Mouse (Mus musculus) megakaryocyte, adult 5-6 weeks (primary cell): ENCODE measurements around the gene Repin1. TPM values are rescaled to one million over a fixed set of nuclear protein-coding genes. Genes with fewer than 3 reads are reported as not detected.

ENCODE experiments used
- total RNA-seq, 2 experiments: library from RNA; stranded (forward) in 1 of 2; stranded (reverse) in 1 of 2; fragments of 153-499, 151-499 nt in 1 of 2; fragments of 221-1000, 200-1000 nt in 1 of 2; gene quantifications; 2 replicates each; pipeline versions ENCODE4 v1.2.3 to v1.2.4; 2015 to 2017

Gene Repin1
- total RNA-seq, 2 experiments from 2014 or later = 1.8 to 4.0 TPM

Other genes starting within 250 kb of the Repin1 start
- 0.67 and 1.1 TPM in 2 replicates for gene Krba1, start 198.3 kb upstream of the Repin1 start, total RNA-seq (2015)
- 1.2 and 1.9 TPM in 2 replicates for gene Krba1, start 198.3 kb upstream of the Repin1 start, total RNA-seq (2017)
- 23.7 and 28.7 TPM in 2 replicates for gene Zfp467, start 148.1 kb upstream of the Repin1 start, total RNA-seq (2015)
- gene Zfp467, start 148.1 kb upstream of the Repin1 start, total RNA-seq (2017) = 7.4 and 9.0 TPM in 2 replicates
- gene Sspo, start 145.7 kb upstream of the Repin1 start, total RNA-seq (2015) = 0.02 TPM in 1 of 2 replicates, not detected in the other
- not detected in 2 replicates for gene Sspo, start 145.7 kb upstream of the Repin1 start, total RNA-seq (2017)
- gene Atp6v0e2, start 56.3 kb upstream of the Repin1 start, total RNA-seq (2015) = not detected in 2 replicates
- 0.48 TPM in 1 of 2 replicates, not detected in the other for gene Atp6v0e2, start 56.3 kb upstream of the Repin1 start, total RNA-seq (2017)
- 13.4 and 14.3 TPM in 2 replicates for gene Lrrc61, start 39.1 kb upstream of the Repin1 start, total RNA-seq (2015)
- 9.7 and 11.3 TPM in 2 replicates for gene Lrrc61, start 39.1 kb upstream of the Repin1 start, total RNA-seq (2017)
- gene Rarres2, start 21.1 kb upstream of the Repin1 start, total RNA-seq (2015) = 0.74 TPM in 1 of 2 replicates, not detected in the other
- gene Rarres2, start 21.1 kb upstream of the Repin1 start, total RNA-seq (2017) = 0.15 and 0.94 TPM in 2 replicates
- gene Gm45021, start 4.3 kb upstream of the Repin1 start, total RNA-seq (2015) = not detected in 2 replicates
- not detected in 2 replicates for gene Gm45021, start 4.3 kb upstream of the Repin1 start, total RNA-seq (2017)
- gene Gm44965, start 58 bp downstream of the Repin1 start, total RNA-seq (2015) = not detected in 2 replicates
- not detected in 2 replicates for gene Gm44965, start 58 bp downstream of the Repin1 start, total RNA-seq (2017)
- gene Zfp775, start 8.2 kb downstream of the Repin1 start, total RNA-seq (2015) = 0.45 and 0.82 TPM in 2 replicates
- gene Zfp775, start 8.2 kb downstream of the Repin1 start, total RNA-seq (2017) = 1.8 and 6.3 TPM in 2 replicates
- gene AI854703, start 32.9 kb downstream of the Repin1 start, total RNA-seq (2015) = not detected in 2 replicates
- not detected in 2 replicates for gene AI854703, start 32.9 kb downstream of the Repin1 start, total RNA-seq (2017)
- gene Gimap8, start 53.4 kb downstream of the Repin1 start, total RNA-seq (2015) = 2.8 and 2.9 TPM in 2 replicates
- 4.9 and 8.0 TPM in 2 replicates for gene Gimap8, start 53.4 kb downstream of the Repin1 start, total RNA-seq (2017)
- gene Gimap9, start 82.2 kb downstream of the Repin1 start, total RNA-seq (2015) = 5.0 and 11.2 TPM in 2 replicates
- gene Gimap9, start 82.2 kb downstream of the Repin1 start, total RNA-seq (2017) = 8.9 and 10.4 TPM in 2 replicates
- gene Gimap4, start 90.7 kb downstream of the Repin1 start, total RNA-seq (2015) = 24.2 and 24.8 TPM in 2 replicates
- 46.0 and 76.0 TPM in 2 replicates for gene Gimap4, start 90.7 kb downstream of the Repin1 start, total RNA-seq (2017)
- gene Gimap6, start 114.3 kb downstream of the Repin1 start, total RNA-seq (2015) = 6.2 and 10.6 TPM in 2 replicates
- 15.7 and 23.1 TPM in 2 replicates for gene Gimap6, start 114.3 kb downstream of the Repin1 start, total RNA-seq (2017)
- gene Gm28053, start 124.7 kb downstream of the Repin1 start, total RNA-seq (2015) = 0.68 TPM in 1 of 2 replicates, not detected in the other
- 7.3 and 16.2 TPM in 2 replicates for gene Gm28053, start 124.7 kb downstream of the Repin1 start, total RNA-seq (2017)
- gene Gimap7, start 124.7 kb downstream of the Repin1 start, total RNA-seq (2015) = 1.5 and 3.5 TPM in 2 replicates
- gene Gimap7, start 124.7 kb downstream of the Repin1 start, total RNA-seq (2017) = 3.9 TPM in 2 replicates
- gene Gimap1, start 145.2 kb downstream of the Repin1 start, total RNA-seq (2015) = 5.0 and 5.8 TPM in 2 replicates
- 5.3 and 14.2 TPM in 2 replicates for gene Gimap1, start 145.2 kb downstream of the Repin1 start, total RNA-seq (2017)
- 4.7 and 5.7 TPM in 2 replicates for gene Gimap5, start 152.3 kb downstream of the Repin1 start, total RNA-seq (2015)
- 4.5 and 11.2 TPM in 2 replicates for gene Gimap5, start 152.3 kb downstream of the Repin1 start, total RNA-seq (2017)
- 5.3 and 9.4 TPM in 2 replicates for gene Gimap3, start 177.0 kb downstream of the Repin1 start, total RNA-seq (2015)
- gene Gimap3, start 177.0 kb downstream of the Repin1 start, total RNA-seq (2017) = 7.8 and 9.9 TPM in 2 replicates
- gene Tmem176a, start 247.0 kb downstream of the Repin1 start, total RNA-seq (2015) = 33.4 and 35.5 TPM in 2 replicates
- gene Tmem176a, start 247.0 kb downstream of the Repin1 start, total RNA-seq (2017) = 16.5 and 20.0 TPM in 2 replicates
- 74.3 and 79.2 TPM in 2 replicates for gene Tmem176b, start 247.6 kb downstream of the Repin1 start, total RNA-seq (2015)
- gene Tmem176b, start 247.6 kb downstream of the Repin1 start, total RNA-seq (2017) = 81.4 and 85.0 TPM in 2 replicates